Mouse (Mus musculus): ENCODE results near the gene Atad5.

DNA sequence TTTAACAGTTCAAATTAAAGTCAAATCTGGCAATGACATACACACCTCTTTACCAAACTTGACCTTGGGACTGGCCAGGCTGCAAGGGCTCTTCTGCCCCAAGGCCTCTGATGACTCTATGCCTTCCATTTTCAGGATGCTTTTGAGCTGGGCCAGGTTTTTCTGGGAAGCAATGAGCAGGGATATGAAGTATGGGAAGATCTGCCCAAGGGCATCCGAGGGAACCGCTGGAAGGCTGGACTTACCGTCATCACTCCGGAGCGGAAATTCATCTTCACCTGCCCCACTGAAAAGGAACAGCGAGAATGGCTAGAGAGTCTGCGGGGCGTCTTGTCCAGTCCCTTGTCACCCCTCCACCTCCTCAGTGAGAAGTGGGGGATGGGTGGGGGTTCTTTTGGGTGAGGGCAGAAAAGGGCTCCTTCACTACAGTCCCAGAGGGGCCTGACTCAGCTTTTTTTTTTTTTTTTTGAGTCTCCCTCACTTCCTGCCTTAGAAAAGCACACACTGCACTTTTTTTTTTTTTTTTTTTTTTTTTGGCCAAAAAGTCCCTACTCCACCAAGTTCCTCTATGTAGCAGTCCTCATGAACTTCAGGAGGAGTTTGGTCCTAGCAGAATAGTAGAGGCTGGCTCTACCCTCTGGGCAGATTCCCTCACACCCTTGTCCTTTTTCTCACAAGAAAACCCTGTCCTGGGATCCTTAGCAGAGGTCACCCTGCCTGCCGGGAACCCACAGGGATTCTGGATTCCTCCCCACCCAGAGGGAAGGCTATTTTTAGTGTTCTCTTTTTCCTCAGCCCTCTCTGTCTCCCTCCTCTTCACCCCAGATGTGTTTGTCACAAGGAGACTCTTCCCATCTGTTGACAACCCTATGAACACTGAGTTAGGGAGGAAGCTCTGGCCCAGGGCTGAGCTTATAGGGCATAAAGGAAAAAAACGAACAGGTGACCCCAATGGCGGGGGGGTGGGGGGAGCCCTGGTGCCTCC is 88.0 kb downstream of the Atad5 start:
- TF ChIP-seq CTCF (IDR thresholded peaks at IDR 0.05; ENCODE audit: extremely low read depth, insufficient read depth, insufficient read length, insufficient replicate concordance) = no peak
- no peak for TF ChIP-seq POLR2A (IDR thresholded peaks at IDR 0.05; ENCODE audit: low read depth, low read length)
